ENCODE assay signal across 11 mouse cellular contexts in genomic region chr8:87218956-87219482, GRCm38 (mm10).
A peak's percentile ranks its signal among the peaks of the same experiment; 100 is the strongest.
DNase-seq lines count a peak whose midpoint lies in the region; ATAC-seq and TF ChIP-seq lines count a peak whose summit lies in the region.
"Had no signal": no experiment of that assay in that cellular context is flagged by ENCODE, and none has a peak within 500 bp of the region (broad histone marks: within the 10 kb centered on the region; RNA-seq: fewer than 3 reads in every experiment).

No protein-coding gene starts in this region.

- WGBS in forebrain, embryonic 12.5 days = 14% methylated on average over 6 of the region's 6 CpGs
- 11% methylated on average over 6 of the region's 6 CpGs for WGBS in forebrain, embryonic 16.5 days
- WGBS in lung, postnatal 0 days = 18% methylated on average over 6 of the region's 6 CpGs

- no peak overlapping the region for H3K4me2 ChIP-seq in forebrain, embryonic 12.5 days
- H3K4me2 ChIP-seq in forebrain, embryonic 16.5 days (ENCODE audit: low read length) = no peak overlapping the region
- no peak overlapping the region for H3K4me2 ChIP-seq in lung, postnatal 0 days (replicated peaks; ENCODE audit: low read depth, low read length)
- H3K4me2 ChIP-seq: heart, embryonic 13.5 days; midbrain, embryonic 12.5 days had no signal

- peak; percentile 71 for TF ChIP-seq CTCF in lung, postnatal 0 days (IDR thresholded peaks at IDR 0.05)

- peak; percentile 33 for DNase-seq in right cerebral cortex, postnatal 25 days
- DNase-seq in right cerebral cortex, postnatal 14 days = no peak
- DNase-seq in embryo, embryonic 9.5 days (ENCODE audit: extremely low spot score) = peak; percentile 48
- peak; percentile 17 for DNase-seq in lung, postnatal 0 days (ENCODE audit: low spot score)
- DNase-seq in layer of hippocampus, postnatal 25 days (ENCODE audit: extremely low spot score in 1 of 2, low spot score in 1 of 2) = no peak
- DNase-seq in spleen, adult 12 weeks (ENCODE audit: low spot score) = no peak

- H3K9me3 ChIP-seq in forebrain, embryonic 12.5 days = no peaks in the 10 kb centered on the region
- no peaks in the 10 kb centered on the region for H3K9me3 ChIP-seq in forebrain, embryonic 16.5 days (ENCODE audit: control insufficient read depth, low read length)
- H3K9me3 ChIP-seq in lung, postnatal 0 days (ENCODE audit: low read length) = no peaks in the 10 kb centered on the region
- H3K9me3 ChIP-seq: heart, embryonic 13.5 days; midbrain, embryonic 12.5 days had no signal

- H3K27me3 ChIP-seq in forebrain, embryonic 12.5 days = peaks cover 40% of the 10 kb centered on the region
- H3K27me3 ChIP-seq in forebrain, embryonic 16.5 days (replicated peaks; ENCODE audit: control insufficient read depth, insufficient read depth, low read length) = peaks cover 9% of the 10 kb centered on the region
- H3K27me3 ChIP-seq in lung, postnatal 0 days (replicated peaks; ENCODE audit: insufficient read depth, low read length) = no peaks in the 10 kb centered on the region

- H3K27ac ChIP-seq in forebrain, embryonic 12.5 days = no peak overlapping the region
- H3K27ac ChIP-seq in forebrain, embryonic 16.5 days (ENCODE audit: low read length) = no peak overlapping the region
- H3K27ac ChIP-seq in lung, postnatal 0 days (ENCODE audit: low read length) = no peak overlapping the region
- H3K27ac ChIP-seq: heart, embryonic 13.5 days; midbrain, embryonic 12.5 days had no signal

- 0 out of 2 replicates have a peak, but pooled peaks have one; percentile 53 for ATAC-seq in forebrain, embryonic 12.5 days (ENCODE audit: low FRiP score)
- no peak for ATAC-seq in forebrain, embryonic 16.5 days
- no peak for ATAC-seq in lung, postnatal 0 days

- H3K4me1 ChIP-seq in forebrain, embryonic 12.5 days = peaks cover 15% of the 10 kb centered on the region
- H3K4me1 ChIP-seq in forebrain, embryonic 16.5 days (replicated peaks; ENCODE audit: control insufficient read depth, insufficient read depth, low read length) = peaks cover 5% of the 10 kb centered on the region; the same call in 1 of the 2 replicates
- H3K4me1 ChIP-seq in lung, postnatal 0 days (ENCODE audit: insufficient read depth, low read depth, low read length) = no peaks in the 10 kb centered on the region
- H3K4me1 ChIP-seq: heart, embryonic 13.5 days had no signal

- TF ChIP-seq EP300 in lung, postnatal 0 days (IDR thresholded peaks at IDR 0.05) = no peak

- H3K4me3 ChIP-seq in forebrain, embryonic 12.5 days (replicated peaks) = no peak overlapping the region
- H3K4me3 ChIP-seq in forebrain, embryonic 16.5 days (replicated peaks; ENCODE audit: low read length) = no peak overlapping the region
- no peak overlapping the region for H3K4me3 ChIP-seq in lung, postnatal 0 days (ENCODE audit: low read depth, low read length)
- H3K4me3 ChIP-seq: heart, embryonic 13.5 days; midbrain, embryonic 12.5 days had no signal

- H3K36me3 ChIP-seq in forebrain, embryonic 12.5 days (replicated peaks) = no peaks in the 10 kb centered on the region
- no peaks in the 10 kb centered on the region for H3K36me3 ChIP-seq in forebrain, embryonic 16.5 days (ENCODE audit: control insufficient read depth, insufficient read depth)
- H3K36me3 ChIP-seq in lung, postnatal 0 days (ENCODE audit: insufficient read depth, low read length) = no peaks in the 10 kb centered on the region
- H3K36me3 ChIP-seq: G1E; heart, embryonic 13.5 days; midbrain, embryonic 12.5 days had no signal

- no peak overlapping the region for H3K9ac ChIP-seq in forebrain, embryonic 12.5 days
- H3K9ac ChIP-seq in forebrain, embryonic 16.5 days (replicated peaks; ENCODE audit: low read depth, low read length) = no peak overlapping the region
- no peak overlapping the region for H3K9ac ChIP-seq in lung, postnatal 0 days (replicated peaks; ENCODE audit: low read depth)
- H3K9ac ChIP-seq: heart, embryonic 13.5 days; midbrain, embryonic 12.5 days had no signal

Comparison
In these comparisons a context has a peak if more than half of its experiments do, and no peak if none do; other contexts are left out.
1. DNase-seq: peak in right cerebral cortex, postnatal 25 days (single experiment), embryo, embryonic 9.5 days (single experiment) and lung, postnatal 0 days (single experiment); none in right cerebral cortex, postnatal 14 days (single experiment), layer of hippocampus, postnatal 25 days (0 of 2) and spleen, adult 12 weeks (single experiment).